Mouse (Mus musculus) limb, embryonic 12.5 days (tissue): Measurements from ENCODE around the gene Tm2d3. TPM values are rescaled to one million over a fixed set of nuclear protein-coding genes. Genes with fewer than 3 reads are reported as not detected.

Experiments used
- ATAC-seq: fragments of 200-750 bp; cut with Nextera tagmentation; 2 replicates; pipeline ENCODE4 v1.8.0; 2017; ENCODE audit warnings: low read depth, moderate TSS enrichment; ENCODE audit not compliant: insufficient number of reproducible peaks, insufficient read depth, low FRiP score, low TSS enrichment
- H3K27ac ChIP-seq: fragments of 300-500 bp; sonication (generic); 2 replicates; pipeline ENCODE4 v1.5.1; 2016; ENCODE audit warnings: mild to moderate bottlenecking, moderate library complexity
- H3K27me3 ChIP-seq: fragments of 300-500 bp; sonication (generic); 2 replicates; pipeline ENCODE4 v1.6.1; 2016; ENCODE audit warnings: mild to moderate bottlenecking, moderate library complexity
- H3K36me3 ChIP-seq: fragments of 300-500 bp; sonication (generic); 2 replicates; pipeline ENCODE4 v1.6.1; 2016; ENCODE audit warnings: mild to moderate bottlenecking, moderate library complexity
- H3K4me1 ChIP-seq: fragments of 300-500 bp; sonication (generic); replicated peaks from 2 replicates; pipeline ENCODE4 v1.6.1; 2016
- H3K4me2 ChIP-seq: fragments of 300-500 bp; sonication (generic); 2 replicates; pipeline ENCODE4 v1.6.1; 2016; ENCODE audit warnings: mild to moderate bottlenecking, moderate library complexity
- H3K4me3 ChIP-seq: fragments of 300-500 bp; sonication (generic); replicated peaks from 2 replicates; pipeline ENCODE4 v1.5.1; 2016; ENCODE audit warnings: mild to moderate bottlenecking
- H3K9ac ChIP-seq: fragments of 300-500 bp; sonication (generic); replicated peaks from 2 replicates; pipeline ENCODE4 v1.6.1; 2016; ENCODE audit warnings: mild to moderate bottlenecking, moderate library complexity
- H3K9me3 ChIP-seq: fragments of 300-500 bp; sonication (generic); 2 replicates; pipeline ENCODE4 v1.6.1; 2016; ENCODE audit warnings: mild to moderate bottlenecking, moderate library complexity
- WGBS: fragments of 180-500 bp; shearing (Covaris S2); methylation state at CpG from one replicate; pipeline ENCODE4 v1.1.7; 2016; 5-methylcytosine and 5-hydroxymethylcytosine counted together
- polyA plus RNA-seq: library from polyadenylated mRNA; unstranded; fragments of >200 nt; fragmentation: Nextera tagmentation; extraction: Ambion mirVana; gene quantifications from 2 replicates; pipeline ENCODE4 v1.2.1, GENCODE M21; 2016

The Tm2d3 gene
- polyA plus RNA-seq, 1 experiment from 2014 or later: 67.8 TPM

GRCm38 (mm10) chr7:65678050-65678449 lies 12.9 kb upstream of the Tm2d3 start:
- Histone ChIP-seq H3K27me3 (no peaks in the 10 kb centered on the region), H3K4me1 (no peaks in the 10 kb centered on the region), H3K4me2 (no peak overlapping the region), H3K4me3 (no peak overlapping the region), H3K9ac (no peak overlapping the region), H3K27ac (no peak overlapping the region), H3K9me3 (no peaks in the 10 kb centered on the region), H3K36me3 (peaks cover 8% of the 10 kb centered on the region; the same call in 1 of the 2 replicates)
- ATAC-seq: no peak
- WGBS: 63% methylated on average over 10 of the region's 10 CpGs

GRCm38 (mm10) chr7:65678900-65679595 lies 11.9 kb upstream of the Tm2d3 start:
- H3K36me3 ChIP-seq: peaks cover 10% of the 10 kb centered on the region; the same call in 1 of the 2 replicates
- no peaks in the 10 kb centered on the region for H3K9me3 ChIP-seq
- H3K4me1 ChIP-seq: no peaks in the 10 kb centered on the region
- WGBS: 79% methylated on average over 7 of the region's 7 CpGs
- ATAC-seq: no peak
- H3K9ac ChIP-seq: no peak overlapping the region
- no peaks in the 10 kb centered on the region for H3K27me3 ChIP-seq
- H3K4me2 ChIP-seq: no peak overlapping the region
- H3K27ac ChIP-seq: no peak overlapping the region
- H3K4me3 ChIP-seq: no peak overlapping the region

DNA sequence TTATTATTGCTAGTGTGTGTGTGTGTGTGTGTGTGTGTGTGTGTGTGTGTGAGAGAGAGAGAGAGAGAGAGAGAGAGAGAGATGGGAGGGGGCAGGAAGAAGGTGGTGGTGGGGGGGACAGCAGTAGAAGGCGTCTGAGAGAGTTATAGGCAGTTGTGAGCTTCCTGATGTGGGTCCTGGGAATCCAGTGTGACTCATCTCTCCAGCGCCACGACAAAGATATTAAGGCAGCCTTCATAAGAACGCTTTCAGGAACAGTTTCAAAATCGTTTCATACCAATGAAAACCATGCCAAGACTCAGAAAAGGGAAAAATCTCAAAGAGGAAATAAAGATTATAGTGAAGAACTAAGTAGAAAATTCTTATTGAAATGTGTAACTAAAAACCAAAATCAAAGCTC lies 9.8 kb upstream of the Tm2d3 start:
- Histone ChIP-seq H3K4me3 (no peak overlapping the region), H3K4me1 (peaks cover 4% of the 10 kb centered on the region; the same call in 1 of the 2 replicates), H3K9me3 (no peaks in the 10 kb centered on the region), H3K9ac (no peak overlapping the region), H3K27ac (no peak overlapping the region), H3K36me3 (peaks cover 4% of the 10 kb centered on the region; the same call in 1 of the 2 replicates), H3K4me2 (no peak overlapping the region), H3K27me3 (no peaks in the 10 kb centered on the region)
- no peak for ATAC-seq
- WGBS: 68% methylated on average over 5 of the region's 5 CpGs

- no peak overlapping the region for H3K4me3 ChIP-seq
- H3K27ac ChIP-seq: no peak overlapping the region
- no peak for ATAC-seq
- H3K27me3 ChIP-seq: no peaks in the 10 kb centered on the region
- H3K4me2 ChIP-seq: no peak overlapping the region
- peaks cover 4% of the 10 kb centered on the region; the same call in 1 of the 2 replicates for H3K36me3 ChIP-seq
- no peak overlapping the region for H3K9ac ChIP-seq
- no peaks in the 10 kb centered on the region for H3K9me3 ChIP-seq
- WGBS: 37% methylated on average over 7 of the region's 7 CpGs
- H3K4me1 ChIP-seq: peaks cover 4% of the 10 kb centered on the region; the same call in 1 of the 2 replicates
Measured at GRCm38 (mm10) chr7:65684256-65684835, 6.6 kb upstream of the Tm2d3 start.

DNA sequence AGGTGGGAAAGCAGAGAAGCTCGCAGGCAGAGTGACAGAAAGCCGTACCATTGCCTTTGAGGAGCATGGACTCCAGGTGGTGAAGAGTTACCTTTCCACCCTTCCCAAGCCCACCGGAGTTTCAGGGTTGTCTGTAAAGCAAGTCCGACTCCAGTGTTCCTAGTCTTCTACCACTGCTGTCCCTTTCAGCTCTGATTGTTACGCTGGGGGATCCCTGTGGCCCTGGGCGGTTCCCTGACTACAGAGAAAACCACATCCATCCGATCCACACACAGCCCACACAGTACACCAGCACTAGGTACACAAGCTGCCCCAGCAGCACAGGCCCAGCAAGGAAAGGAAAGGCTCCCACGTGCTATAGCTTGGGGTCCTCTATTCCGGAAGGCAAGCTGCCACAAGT lies 4.3 kb upstream of the Tm2d3 start:
- Histone ChIP-seq H3K4me3 (no peak overlapping the region), H3K27me3 (no peaks in the 10 kb centered on the region), H3K27ac (no peak overlapping the region), H3K36me3 (peaks cover 4% of the 10 kb centered on the region; the same call in 1 of the 2 replicates), H3K9me3 (no peaks in the 10 kb centered on the region), H3K9ac (no peak overlapping the region), H3K4me2 (no peak overlapping the region), H3K4me1 (peaks cover 4% of the 10 kb centered on the region; the same call in 1 of the 2 replicates)
- ATAC-seq: no peak
- WGBS: 89% methylated on average over 9 of the region's 9 CpGs

DNA sequence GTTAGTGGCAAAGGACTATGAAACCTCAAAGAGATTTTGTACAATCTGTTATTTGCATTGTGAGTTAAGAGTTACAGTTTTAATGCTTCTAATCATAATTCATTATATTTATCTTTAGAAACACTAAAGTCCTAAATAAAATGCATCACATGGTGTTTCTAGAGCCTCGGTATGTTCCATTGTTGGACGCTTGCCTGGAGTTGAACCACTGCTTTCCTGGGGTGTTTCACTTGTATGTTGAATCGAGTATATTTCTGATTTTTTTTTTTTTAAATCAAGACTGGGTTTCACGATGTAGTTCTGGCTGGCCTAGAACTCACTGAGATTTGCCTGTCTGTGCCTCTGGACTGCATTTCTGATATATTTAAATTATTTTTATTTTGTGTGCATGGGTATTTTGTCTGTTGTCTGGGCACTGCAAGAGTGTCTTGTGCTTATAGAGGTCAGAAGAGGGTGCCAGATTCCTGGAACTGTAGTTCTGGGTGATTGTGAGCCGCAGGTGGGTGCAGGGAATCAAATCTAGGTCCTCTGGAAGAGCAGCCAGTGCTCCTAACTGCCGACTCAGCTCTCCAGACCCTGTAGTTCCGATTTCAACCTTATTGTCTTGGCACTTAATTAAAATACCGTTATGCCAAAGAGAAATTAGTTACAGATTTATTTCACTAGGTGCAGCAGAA lies 1.1 kb downstream of the Tm2d3 start:
- H3K4me3 ChIP-seq: no peak overlapping the region

DNA sequence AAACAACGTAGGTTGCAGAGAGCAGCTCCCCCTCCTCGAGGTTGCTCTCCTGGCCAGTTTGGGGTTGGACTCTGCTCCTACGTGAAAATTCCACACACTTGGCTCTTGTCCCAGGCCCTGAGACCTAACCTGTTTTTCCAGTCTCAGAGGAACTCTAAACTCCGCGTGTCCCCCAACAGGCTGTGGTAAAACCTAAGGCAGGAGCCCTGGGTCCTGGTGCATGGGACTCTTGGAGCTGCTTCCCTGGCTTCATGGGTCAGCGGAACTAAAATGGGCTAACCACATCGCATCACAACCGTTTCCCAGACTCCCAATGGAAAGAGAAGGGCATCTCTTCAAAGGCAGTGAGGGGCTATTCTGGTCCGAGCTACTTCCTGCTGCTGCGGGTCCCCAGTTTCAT lies 1.9 kb downstream of the Tm2d3 start:
- H3K27ac ChIP-seq: peak overlapping the region; percentile 77

More for the DNA sequence above, 1.1 kb downstream of the Tm2d3 start:
- Histone ChIP-seq H3K27me3 (no peaks in the 10 kb centered on the region), H3K27ac (no peak overlapping the region), H3K9ac (no peak overlapping the region), H3K4me1 (peaks cover 20% of the 10 kb centered on the region), H3K4me2 (peak overlapping the region; percentile 82; the same call in 1 of the 2 replicates), H3K9me3 (no peaks in the 10 kb centered on the region), H3K36me3 (peaks cover 14% of the 10 kb centered on the region)
- no peak for ATAC-seq
- 77% methylated on average over 8 of the region's 8 CpGs for WGBS

DNA sequence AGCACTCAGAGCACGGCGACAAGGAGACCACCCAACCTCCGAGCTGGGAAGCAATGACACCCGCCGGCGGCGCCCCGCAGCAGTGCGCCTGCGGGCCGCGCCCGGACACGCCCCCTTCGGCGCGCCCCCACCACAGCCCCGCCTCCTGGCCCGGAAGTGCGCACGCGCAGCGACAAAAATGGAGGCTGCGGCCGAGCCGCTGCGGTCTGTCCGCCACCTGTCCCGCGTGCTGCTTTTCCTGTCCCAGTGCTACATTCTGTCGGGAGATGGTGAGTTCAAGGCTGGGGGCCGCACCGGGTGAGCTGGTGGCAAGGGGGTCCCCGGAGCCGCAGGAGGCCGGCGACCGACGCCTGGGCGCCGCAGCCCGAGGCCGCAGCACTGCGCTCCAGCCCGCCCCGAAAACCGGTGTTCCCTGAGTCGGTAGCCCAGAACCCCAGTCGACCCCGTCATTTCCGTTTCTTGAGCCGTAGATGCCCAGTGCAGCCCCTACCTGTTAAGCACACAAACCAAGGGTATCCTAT lies 2.4 kb downstream of the Tm2d3 start:
- peak overlapping the region; percentile 82 for H3K4me3 ChIP-seq
- ATAC-seq: peak; percentile 86
- WGBS: under 1% methylated on average over 52 of the region's 52 CpGs

More for the DNA sequence above, 1.9 kb downstream of the Tm2d3 start:
- H3K27me3 ChIP-seq: no peaks in the 10 kb centered on the region
- peak overlapping the region; percentile 76 for H3K9ac ChIP-seq
- peaks cover 20% of the 10 kb centered on the region for H3K4me1 ChIP-seq
- H3K4me2 ChIP-seq: peak overlapping the region; percentile 82
- H3K4me3 ChIP-seq: peak overlapping the region; percentile 82
- H3K9me3 ChIP-seq: no peaks in the 10 kb centered on the region
- WGBS: 2% methylated on average over 10 of the region's 10 CpGs
- peaks cover 22% of the 10 kb centered on the region for H3K36me3 ChIP-seq
- 0 out of 2 replicates have a peak, but pooled peaks have one; percentile 2 for ATAC-seq

GRCm38 (mm10) chr7:65696450-65696849 lies 5.5 kb downstream of the Tm2d3 start:
- Histone ChIP-seq H3K4me3 (no peak overlapping the region), H3K27ac (no peak overlapping the region), H3K27me3 (no peaks in the 10 kb centered on the region), H3K4me1 (peaks cover 20% of the 10 kb centered on the region), H3K9ac (no peak overlapping the region), H3K9me3 (no peaks in the 10 kb centered on the region), H3K4me2 (no peak overlapping the region), H3K36me3 (peaks cover 57% of the 10 kb centered on the region)
- WGBS: 57% methylated on average over 2 of the region's 2 CpGs
- no peak for ATAC-seq

More for the DNA sequence above, 2.4 kb downstream of the Tm2d3 start:
- no peaks in the 10 kb centered on the region for H3K27me3 ChIP-seq
- peak overlapping the region; percentile 77 for H3K27ac ChIP-seq
- H3K4me1 ChIP-seq: peaks cover 20% of the 10 kb centered on the region
- H3K4me2 ChIP-seq: peak overlapping the region; percentile 82
- H3K9me3 ChIP-seq: no peaks in the 10 kb centered on the region
- H3K36me3 ChIP-seq: peaks cover 27% of the 10 kb centered on the region
- peak overlapping the region; percentile 76 for H3K9ac ChIP-seq

- ATAC-seq: no peak
- Histone ChIP-seq H3K4me2 (no peak overlapping the region), H3K4me3 (no peak overlapping the region), H3K9me3 (no peaks in the 10 kb centered on the region), H3K4me1 (peaks cover 7% of the 10 kb centered on the region; the same call in 1 of the 2 replicates), H3K36me3 (peaks cover 59% of the 10 kb centered on the region), H3K27me3 (0 out of 2 replicates have a peak, but pooled peaks cover 5% of the 10 kb centered on the region), H3K9ac (no peak overlapping the region), H3K27ac (no peak overlapping the region)
- WGBS: 93% methylated on average over 7 of the region's 7 CpGs
Measured at GRCm38 (mm10) chr7:65702076-65702475, 11.1 kb downstream of the Tm2d3 start.

DNA sequence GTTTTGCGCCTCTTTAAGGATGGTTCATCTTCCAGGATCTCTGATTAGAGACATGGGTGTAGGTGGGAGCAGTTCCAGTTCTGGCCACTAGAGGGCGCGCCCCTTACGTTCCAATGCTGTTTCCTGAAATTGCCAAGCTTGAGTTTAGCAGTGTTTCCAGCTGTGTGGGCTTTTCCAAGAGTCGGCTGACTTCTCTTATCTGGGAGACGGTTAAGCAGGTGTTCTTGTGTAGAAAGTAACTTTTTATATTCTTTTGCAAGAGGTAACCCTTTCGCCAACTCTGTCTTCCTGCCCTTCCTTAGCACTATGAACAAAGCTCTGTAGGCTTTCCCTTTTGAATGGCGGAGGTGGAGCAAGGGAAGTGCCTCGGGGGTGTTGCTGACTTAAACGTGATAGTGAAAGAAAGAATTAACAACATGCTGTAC lies 13.9 kb downstream of the Tm2d3 start:
- H3K4me3 ChIP-seq: peak overlapping the region; percentile 23
- no peak for ATAC-seq

More for the DNA sequence above, 13.9 kb downstream of the Tm2d3 start:
- peak overlapping the region; percentile 46 for H3K4me2 ChIP-seq
- H3K36me3 ChIP-seq: peaks cover 32% of the 10 kb centered on the region
- no peaks in the 10 kb centered on the region for H3K9me3 ChIP-seq
- H3K27ac ChIP-seq: no peak overlapping the region
- H3K9ac ChIP-seq: no peak overlapping the region; the same call in 1 of the 2 replicates
- 0 out of 2 replicates have a peak, but pooled peaks cover 5% of the 10 kb centered on the region for H3K27me3 ChIP-seq
- peaks cover 7% of the 10 kb centered on the region; the same call in 1 of the 2 replicates for H3K4me1 ChIP-seq
- WGBS: 17% methylated on average over 10 of the region's 10 CpGs
